Mouse (Mus musculus): Measurements from ENCODE around the gene Gm49358. TPM values are rescaled to one million over a fixed set of nuclear protein-coding genes. Genes with fewer than 3 reads are reported as not detected.

Gene Gm49358
- polyA plus RNA-seq, 1 experiment from 2014 or later, result not detected

DNA sequence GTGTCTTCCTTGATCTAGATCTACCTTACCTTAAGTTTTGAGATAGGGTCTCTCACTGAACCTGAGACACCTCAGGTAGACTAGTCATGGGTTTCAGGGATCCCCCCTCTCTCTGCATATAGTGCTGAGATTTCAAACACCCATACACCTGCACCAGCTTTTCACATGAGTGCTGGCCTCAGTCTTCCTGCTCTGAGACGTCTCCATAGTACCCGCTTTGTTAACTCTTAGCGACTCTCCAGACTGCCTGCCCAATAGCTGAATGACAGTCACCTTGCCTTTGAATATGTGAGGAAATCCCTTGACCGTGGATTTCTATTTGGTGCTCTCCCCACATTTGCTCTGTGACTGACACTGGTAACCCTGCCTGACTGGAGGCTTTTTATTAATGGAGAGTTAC lies 30.4 kb downstream of the Gm49358 start:
- Histone ChIP-seq H3K36me3 (ENCODE audit: control insufficient read depth, insufficient read depth, low read length) (no peaks in the 10 kb centered on the region), H3K4me1 (ENCODE audit: control insufficient read depth, insufficient read depth, low read length) (no peaks in the 10 kb centered on the region), H3K4me2 (ENCODE audit: low read length) (no peak overlapping the region), H3K4me3 (ENCODE audit: low read depth, low read length) (no peak overlapping the region), H3K9me3 (replicated peaks; ENCODE audit: control insufficient read depth, low read length) (no peaks in the 10 kb centered on the region), H3K9ac (ENCODE audit: low read length) (no peak overlapping the region), H3K27ac (ENCODE audit: low read depth, low read length) (no peak overlapping the region), H3K27me3 (replicated peaks; ENCODE audit: control insufficient read depth, insufficient read depth, low read length) (no peaks in the 10 kb centered on the region)
- ATAC-seq, result no peak
- DNase-seq (ENCODE audit: low spot score), result no peak
- WGBS, result 91% methylated on average over 4 of the region's 4 CpGs

GRCm38 (mm10) chr10:86794794-86795535 lies 31.2 kb downstream of the Gm49358 start:
- H3K9ac ChIP-seq (ENCODE audit: low read length), result no peak overlapping the region
- no peaks in the 10 kb centered on the region for H3K9me3 ChIP-seq (replicated peaks; ENCODE audit: control insufficient read depth, low read length)
- no peak overlapping the region for H3K4me3 ChIP-seq (ENCODE audit: low read depth, low read length)
- H3K27me3 ChIP-seq (replicated peaks; ENCODE audit: control insufficient read depth, insufficient read depth, low read length), result no peaks in the 10 kb centered on the region
- no peak overlapping the region for H3K27ac ChIP-seq (ENCODE audit: low read depth, low read length)
- no peak overlapping the region for H3K4me2 ChIP-seq (ENCODE audit: low read length)
- DNase-seq (ENCODE audit: low spot score) (no peak), ATAC-seq (no peak)
- WGBS, result 90% methylated on average over 9 of the region's 9 CpGs
- no peaks in the 10 kb centered on the region for H3K4me1 ChIP-seq (ENCODE audit: control insufficient read depth, insufficient read depth, low read length)
- no peaks in the 10 kb centered on the region for H3K36me3 ChIP-seq (ENCODE audit: control insufficient read depth, insufficient read depth, low read length)

- no peak for ATAC-seq
- no peak for DNase-seq (ENCODE audit: low spot score)
- no peak overlapping the region for H3K9ac ChIP-seq (ENCODE audit: low read length)
- H3K4me1 ChIP-seq (ENCODE audit: control insufficient read depth, insufficient read depth, low read length), result no peaks in the 10 kb centered on the region
- no peak overlapping the region for H3K4me3 ChIP-seq (ENCODE audit: low read depth, low read length)
- 96% methylated on average over 5 of the region's 5 CpGs for WGBS
- no peaks in the 10 kb centered on the region for H3K36me3 ChIP-seq (ENCODE audit: control insufficient read depth, insufficient read depth, low read length)
- H3K27ac ChIP-seq (ENCODE audit: low read depth, low read length), result no peak overlapping the region
- H3K4me2 ChIP-seq (ENCODE audit: low read length), result no peak overlapping the region
- H3K27me3 ChIP-seq (replicated peaks; ENCODE audit: control insufficient read depth, insufficient read depth, low read length), result no peaks in the 10 kb centered on the region
- H3K9me3 ChIP-seq (replicated peaks; ENCODE audit: control insufficient read depth, low read length), result no peaks in the 10 kb centered on the region
Observed at GRCm38 (mm10) chr10:86796073-86796741, 32.4 kb downstream of the Gm49358 start.

- WGBS, result 100% methylated on average over 1 of the region's 1 CpGs
- no peak overlapping the region for H3K27ac ChIP-seq (ENCODE audit: low read depth, low read length)
- H3K36me3 ChIP-seq (ENCODE audit: control insufficient read depth, insufficient read depth, low read length), result no peaks in the 10 kb centered on the region
- ATAC-seq (no peak), DNase-seq (ENCODE audit: low spot score) (no peak)
- H3K9ac ChIP-seq (ENCODE audit: low read length), result no peak overlapping the region
- no peaks in the 10 kb centered on the region for H3K27me3 ChIP-seq (replicated peaks; ENCODE audit: control insufficient read depth, insufficient read depth, low read length)
- no peaks in the 10 kb centered on the region; the same call in 1 of the 2 replicates for H3K4me1 ChIP-seq (ENCODE audit: control insufficient read depth, insufficient read depth, low read length)
- no peak overlapping the region for H3K4me2 ChIP-seq (ENCODE audit: low read length)
- H3K9me3 ChIP-seq (replicated peaks; ENCODE audit: control insufficient read depth, low read length), result no peaks in the 10 kb centered on the region
- H3K4me3 ChIP-seq (ENCODE audit: low read depth, low read length), result no peak overlapping the region
Observed at GRCm38 (mm10) chr10:86807362-86807761, 43.6 kb downstream of the Gm49358 start.

- WGBS, result 68% methylated on average over 15 of the region's 15 CpGs
- Histone ChIP-seq H3K4me2 (ENCODE audit: low read length) (no peak overlapping the region), H3K9ac (ENCODE audit: low read length) (no peak overlapping the region), H3K4me1 (ENCODE audit: control insufficient read depth, insufficient read depth, low read length) (no peaks in the 10 kb centered on the region; the same call in 1 of the 2 replicates), H3K9me3 (replicated peaks; ENCODE audit: control insufficient read depth, low read length) (no peaks in the 10 kb centered on the region), H3K27ac (ENCODE audit: low read depth, low read length) (0 out of 2 replicates have a peak overlapping the region, but pooled peaks have one; percentile 14), H3K36me3 (ENCODE audit: control insufficient read depth, insufficient read depth, low read length) (no peaks in the 10 kb centered on the region), H3K27me3 (replicated peaks; ENCODE audit: control insufficient read depth, insufficient read depth, low read length) (no peaks in the 10 kb centered on the region), H3K4me3 (ENCODE audit: low read depth, low read length) (no peak overlapping the region)
- ATAC-seq (no peak), DNase-seq (ENCODE audit: low spot score) (no peak)
Observed at GRCm38 (mm10) chr10:86808013-86808758, 44.4 kb downstream of the Gm49358 start.

- DNase-seq (ENCODE audit: low spot score), result no peak
- Histone ChIP-seq H3K9me3 (replicated peaks; ENCODE audit: control insufficient read depth, low read length) (no peaks in the 10 kb centered on the region), H3K36me3 (ENCODE audit: control insufficient read depth, insufficient read depth, low read length) (no peaks in the 10 kb centered on the region), H3K9ac (ENCODE audit: low read length) (no peak overlapping the region), H3K27me3 (replicated peaks; ENCODE audit: control insufficient read depth, insufficient read depth, low read length) (no peaks in the 10 kb centered on the region), H3K4me2 (ENCODE audit: low read length) (no peak overlapping the region), H3K27ac (ENCODE audit: low read depth, low read length) (no peak overlapping the region), H3K4me3 (ENCODE audit: low read depth, low read length) (no peak overlapping the region), H3K4me1 (ENCODE audit: control insufficient read depth, insufficient read depth, low read length) (no peaks in the 10 kb centered on the region; the same call in 1 of the 2 replicates)
- ATAC-seq, result no peak
- 85% methylated on average over 9 of the region's 9 CpGs for WGBS
Observed at GRCm38 (mm10) chr10:86810000-86810399, 46.2 kb downstream of the Gm49358 start.

- H3K4me1 ChIP-seq (ENCODE audit: control insufficient read depth, insufficient read depth, low read length), result no peaks in the 10 kb centered on the region; the same call in 1 of the 2 replicates
- H3K4me2 ChIP-seq (ENCODE audit: low read length), result no peak overlapping the region
- DNase-seq (ENCODE audit: low spot score), result no peak
- 88% methylated on average over 5 of the region's 5 CpGs for WGBS
- no peaks in the 10 kb centered on the region for H3K36me3 ChIP-seq (ENCODE audit: control insufficient read depth, insufficient read depth, low read length)
- no peak overlapping the region for H3K27ac ChIP-seq (ENCODE audit: low read depth, low read length)
- no peak overlapping the region for H3K9ac ChIP-seq (ENCODE audit: low read length)
- H3K4me3 ChIP-seq (ENCODE audit: low read depth, low read length), result no peak overlapping the region
- no peaks in the 10 kb centered on the region for H3K9me3 ChIP-seq (replicated peaks; ENCODE audit: control insufficient read depth, low read length)
- ATAC-seq, result no peak
- H3K27me3 ChIP-seq (replicated peaks; ENCODE audit: control insufficient read depth, insufficient read depth, low read length), result no peaks in the 10 kb centered on the region
Observed at GRCm38 (mm10) chr10:86810612-86811011, 46.8 kb downstream of the Gm49358 start.

DNA sequence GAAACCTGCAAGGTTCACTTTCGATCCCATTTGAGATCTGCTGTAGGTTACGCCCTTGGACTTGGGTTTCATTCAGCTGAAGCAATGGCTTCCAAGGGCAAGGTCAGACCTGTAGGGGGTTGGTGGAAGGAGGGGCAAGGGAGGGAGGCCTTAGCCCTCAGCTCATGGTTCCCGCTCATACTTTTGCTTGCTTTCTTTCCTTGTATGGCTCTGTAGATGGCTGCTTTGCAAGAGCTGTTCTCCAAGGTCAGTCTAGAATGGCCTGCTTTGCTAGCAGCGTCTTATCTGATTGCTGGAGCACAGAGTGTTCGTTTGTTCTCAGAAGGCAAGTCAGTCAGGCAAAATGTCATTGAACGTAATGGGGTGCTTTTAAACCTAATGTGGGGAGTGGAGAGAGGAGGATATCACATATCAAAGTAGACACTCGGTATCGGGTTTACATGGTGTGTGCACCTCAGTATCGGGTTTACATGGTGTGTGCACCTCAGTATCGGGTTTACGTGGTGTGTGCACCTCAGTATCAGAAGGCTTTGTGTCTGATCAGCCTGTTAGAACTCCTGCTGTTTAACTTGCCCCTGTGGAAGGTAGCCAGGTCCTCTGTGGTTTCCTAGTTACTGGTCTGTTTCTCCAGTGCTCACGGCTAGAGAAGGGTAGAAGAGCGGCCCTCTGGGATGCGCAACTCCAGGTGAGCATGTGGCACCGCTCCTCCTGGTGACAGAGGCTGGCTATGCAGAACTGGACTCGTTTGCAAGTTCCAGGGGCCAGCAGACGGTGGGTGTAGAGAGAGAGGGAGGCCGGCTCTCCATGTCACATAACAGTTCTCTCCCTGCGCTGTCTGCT lies 50.7 kb downstream of the Gm49358 start:
- Histone ChIP-seq H3K36me3 (ENCODE audit: control insufficient read depth, insufficient read depth, low read length) (no peaks in the 10 kb centered on the region), H3K27ac (ENCODE audit: low read depth, low read length) (no peak overlapping the region), H3K4me2 (ENCODE audit: low read length) (no peak overlapping the region), H3K9me3 (replicated peaks; ENCODE audit: control insufficient read depth, low read length) (no peaks in the 10 kb centered on the region), H3K4me3 (ENCODE audit: low read depth, low read length) (no peak overlapping the region), H3K4me1 (ENCODE audit: control insufficient read depth, insufficient read depth, low read length) (peaks cover 2% of the 10 kb centered on the region; the same call in 1 of the 2 replicates), H3K9ac (ENCODE audit: low read length) (no peak overlapping the region), H3K27me3 (replicated peaks; ENCODE audit: control insufficient read depth, insufficient read depth, low read length) (no peaks in the 10 kb centered on the region)
- ATAC-seq (no peak), DNase-seq (ENCODE audit: low spot score) (no peak)
- 83% methylated on average over 19 of the region's 19 CpGs for WGBS

Measured in forebrain, embryonic 14.5 days (tissue).